Mouse (Mus musculus): ENCODE data around the gene Gjb5.
A peak's percentile ranks its signal among the peaks of the same experiment; 100 is the strongest.

Gjb5 gene

GRCm38 (mm10) chr4:127358018-127358417 is at the start of gene Gjb5:
Gjb5 (minus strand) TSS chr4:127358181.
- DNase-seq (ENCODE audit: low spot score in 2 of 2) = no peak

GRCm38 (mm10) chr4:127402614-127403013 is 44.6 kb upstream of the Gjb5 start:
- DNase-seq (ENCODE audit: low spot score in 2 of 2) = no peak

GRCm38 (mm10) chr4:127402166-127402565 is 44.2 kb upstream of the Gjb5 start:
- DNase-seq (ENCODE audit: low spot score in 2 of 2) = no peak

- DNase-seq (ENCODE audit: low spot score in 2 of 2) = no peak
These were observed 42.5 kb upstream of the Gjb5 start for GRCm38 (mm10) chr4:127400165-127401145.

GRCm38 (mm10) chr4:127395591-127395990 is 37.6 kb upstream of the Gjb5 start:
- DNase-seq (ENCODE audit: low spot score in 2 of 2) = no peak

- DNase-seq (ENCODE audit: low spot score in 2 of 2) = no peak
These were observed 31.7 kb upstream of the Gjb5 start for GRCm38 (mm10) chr4:127389645-127390044.

- DNase-seq (ENCODE audit: low spot score in 2 of 2) = peak in 1 of 2 experiments; percentile 37
These were observed 19.4 kb upstream of the Gjb5 start for GRCm38 (mm10) chr4:127377344-127377743.

GRCm38 (mm10) chr4:127375541-127376177 is 17.7 kb upstream of the Gjb5 start:
- no peak for DNase-seq (ENCODE audit: low spot score in 2 of 2)

- DNase-seq (ENCODE audit: low spot score in 2 of 2) = no peak
These were observed 16.7 kb upstream of the Gjb5 start for GRCm38 (mm10) chr4:127374645-127375044.

GRCm38 (mm10) chr4:127373491-127373890 is 15.5 kb upstream of the Gjb5 start:
- no peak for DNase-seq (ENCODE audit: low spot score in 2 of 2)

- DNase-seq (ENCODE audit: low spot score in 2 of 2) = no peak
These were observed 13.6 kb upstream of the Gjb5 start for GRCm38 (mm10) chr4:127371546-127371945.

- DNase-seq (ENCODE audit: low spot score in 2 of 2) = peak in 1 of 2 experiments; percentile 30
These were observed 12.5 kb upstream of the Gjb5 start for GRCm38 (mm10) chr4:127370447-127370846.

GRCm38 (mm10) chr4:127368379-127368973 is 10.5 kb upstream of the Gjb5 start:
- peak; percentile 18 to 61 for DNase-seq (ENCODE audit: low spot score in 2 of 2)

- no peak for DNase-seq (ENCODE audit: low spot score in 2 of 2)
These were observed 7.9 kb upstream of the Gjb5 start for GRCm38 (mm10) chr4:127365834-127366233.

GRCm38 (mm10) chr4:127365433-127365832 is 7.5 kb upstream of the Gjb5 start:
- no peak for DNase-seq (ENCODE audit: low spot score in 2 of 2)

GRCm38 (mm10) chr4:127364431-127364830 is 6.5 kb upstream of the Gjb5 start:
- DNase-seq (ENCODE audit: low spot score in 2 of 2) = no peak

- no peak for DNase-seq (ENCODE audit: low spot score in 2 of 2)
These were observed 5.3 kb upstream of the Gjb5 start for GRCm38 (mm10) chr4:127363331-127363730.

GRCm38 (mm10) chr4:127362520-127362919 is 4.5 kb upstream of the Gjb5 start:
- DNase-seq (ENCODE audit: low spot score in 2 of 2) = no peak

- DNase-seq (ENCODE audit: low spot score in 2 of 2) = no peak
These were observed 3.2 kb downstream of the Gjb5 start for GRCm38 (mm10) chr4:127354506-127355485.

GRCm38 (mm10) chr4:127353951-127354438 is 4.0 kb downstream of the Gjb5 start, which contains the start of gene Gjb4:
Gjb4 (minus strand) TSS chr4:127354081.
- no peak for DNase-seq (ENCODE audit: low spot score in 2 of 2)

- DNase-seq (ENCODE audit: low spot score in 2 of 2) = no peak
These were observed 5.4 kb downstream of the Gjb5 start for GRCm38 (mm10) chr4:127352594-127352993.
